Mouse (Mus musculus) stomach, embryonic 16.5 days (tissue): ENCODE measurements around the gene Gm49373. TPM values are rescaled to one million over a fixed set of nuclear protein-coding genes. Genes with fewer than 3 reads are reported as not detected.

Source experiments
- ATAC-seq: fragments of 200-750 bp; cut with Nextera tagmentation; 2 replicates; pipeline ENCODE4 v1.8.0; 2017; ENCODE audit warnings: moderate number of reproducible peaks, moderate TSS enrichment; ENCODE audit not compliant: insufficient read depth, low FRiP score
- H3K27ac ChIP-seq: fragments of 300-500 bp; sonication (generic); 2 replicates; pipeline ENCODE4 v1.5.1; 2014; ENCODE audit warnings: low read length
- H3K27me3 ChIP-seq: fragments of 300-500 bp; sonication (generic); 2 replicates; pipeline ENCODE4 v1.6.1; 2014; ENCODE audit warnings: low read length, control low read depth, mixed read lengths; ENCODE audit not compliant: control insufficient read depth, insufficient read depth
- H3K36me3 ChIP-seq: fragments of 300-500 bp; sonication (generic); 2 replicates; pipeline ENCODE4 v1.6.1; 2014; ENCODE audit warnings: low read length; ENCODE audit not compliant: control insufficient read depth, insufficient read depth
- H3K4me1 ChIP-seq: fragments of 300-500 bp; sonication (generic); 2 replicates; pipeline ENCODE4 v1.6.1; 2014; ENCODE audit warnings: low read length, control low read depth, mixed read lengths; ENCODE audit not compliant: control insufficient read depth, insufficient read depth
- H3K4me2 ChIP-seq: fragments of 300-500 bp; sonication (generic); 2 replicates; pipeline ENCODE4 v1.6.1; 2014; ENCODE audit warnings: low read depth, low read length, mixed read lengths
- H3K4me3 ChIP-seq: fragments of 300-500 bp; sonication (generic); replicated peaks from 2 replicates; pipeline ENCODE4 v1.5.1; 2014; ENCODE audit warnings: mild to moderate bottlenecking, low read length
- H3K9ac ChIP-seq: fragments of 300-500 bp; sonication (generic); 2 replicates; pipeline ENCODE4 v1.6.1; 2014; ENCODE audit warnings: low read length
- H3K9me3 ChIP-seq: fragments of 300-500 bp; sonication (generic); replicated peaks from 2 replicates; pipeline ENCODE4 v1.6.1; 2016; ENCODE audit warnings: low read length, control low read depth; ENCODE audit not compliant: control insufficient read depth
- WGBS: fragments of 180-500 bp; shearing (Covaris S2); extraction: QIAGEN DNeasy Blood & Tissue Kit; methylation state at CpG from one replicate; pipeline ENCODE4 v1.1.7; 2014; 5-methylcytosine and 5-hydroxymethylcytosine counted together
- polyA plus RNA-seq: library from polyadenylated mRNA; unstranded; fragments of >200 nt; fragmentation: Nextera tagmentation; extraction: Ambion mirVana; gene quantifications from 2 replicates; pipeline ENCODE4 v1.2.1, GENCODE M21; 2015

Gene Gm49373
- polyA plus RNA-seq, result 0.26 and 0.49 TPM in 2 replicates

GRCm38 (mm10) chr9:21073044-21073840 lies at the start of gene Gm49373, which contains the start of gene Fdx1l:
TSS of gene Gm49373 (minus strand) at chr9:21073096.
TSS of gene Fdx1l (minus strand) at chr9:21073614.
- WGBS, result 2% methylated on average over 58 of the region's 58 CpGs
- peak; percentile 92 for ATAC-seq
- no peaks in the 10 kb centered on the region for H3K9me3 ChIP-seq

GRCm38 (mm10) chr9:21121483-21121882 lies 48.6 kb upstream of the Gm49373 start:
- Histone ChIP-seq H3K4me2 (no peak overlapping the region), H3K27ac (no peak overlapping the region), H3K9me3 (no peaks in the 10 kb centered on the region), H3K36me3 (peaks cover 10% of the 10 kb centered on the region; the same call in 1 of the 2 replicates), H3K4me3 (no peak overlapping the region), H3K27me3 (no peaks in the 10 kb centered on the region), H3K4me1 (no peaks in the 10 kb centered on the region), H3K9ac (no peak overlapping the region)
- WGBS, result 88% methylated on average over 16 of the region's 16 CpGs
- no peak for ATAC-seq

More at GRCm38 (mm10) chr9:21073044-21073840, at the start of gene Gm49373, which contains the start of gene Fdx1l:
- peaks cover 6% of the 10 kb centered on the region for H3K4me1 ChIP-seq
- H3K4me2 ChIP-seq, result peak within 1 kb of the TSS; percentile 78
- H3K4me3 ChIP-seq, result peak within 1 kb of the TSS; percentile 69
- peak within 1 kb of the TSS; percentile 63; the same call in 1 of the 2 replicates for H3K27ac ChIP-seq
- peaks cover 22% of the 10 kb centered on the region; the same call in 1 of the 2 replicates for H3K36me3 ChIP-seq
- H3K9ac ChIP-seq, result peak within 1 kb of the TSS; percentile 88
- no peaks in the 10 kb centered on the region for H3K27me3 ChIP-seq

- Histone ChIP-seq H3K27me3 (no peaks in the 10 kb centered on the region), H3K4me3 (no peak overlapping the region), H3K9me3 (no peaks in the 10 kb centered on the region), H3K4me1 (no peaks in the 10 kb centered on the region), H3K36me3 (no peaks in the 10 kb centered on the region), H3K4me2 (no peak overlapping the region), H3K9ac (no peak overlapping the region), H3K27ac (no peak overlapping the region)
- WGBS, result 71% methylated on average over 6 of the region's 6 CpGs
- ATAC-seq, result no peak
Measured at GRCm38 (mm10) chr9:21117073-21117472, 44.2 kb upstream of the Gm49373 start.

DNA sequence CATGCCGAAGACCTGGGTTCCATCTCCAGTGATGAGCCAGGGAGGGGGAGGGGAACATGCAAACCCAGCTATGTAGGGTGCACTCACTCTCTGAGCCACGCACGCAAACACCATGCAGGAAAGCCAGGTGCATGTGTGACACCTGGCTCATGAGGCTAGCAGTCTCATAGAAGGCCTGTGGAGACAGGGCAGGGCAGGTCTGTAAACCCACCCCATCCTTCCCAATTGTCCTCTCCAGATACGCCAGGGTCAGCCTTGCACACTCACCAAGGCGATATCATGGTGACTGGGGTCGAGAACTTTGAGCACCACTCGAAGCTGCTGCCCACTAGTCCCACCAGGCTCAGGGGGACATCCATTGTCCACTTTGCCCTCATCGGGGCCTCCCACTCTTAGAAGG lies 42.2 kb upstream of the Gm49373 start:
- no peaks in the 10 kb centered on the region for H3K27me3 ChIP-seq
- 83% methylated on average over 8 of the region's 8 CpGs for WGBS

GRCm38 (mm10) chr9:21114190-21114589 lies 41.3 kb upstream of the Gm49373 start:
- Histone ChIP-seq H3K27ac (no peak overlapping the region), H3K4me1 (no peaks in the 10 kb centered on the region), H3K9me3 (no peaks in the 10 kb centered on the region), H3K9ac (no peak overlapping the region), H3K27me3 (no peaks in the 10 kb centered on the region), H3K36me3 (no peaks in the 10 kb centered on the region), H3K4me3 (no peak overlapping the region), H3K4me2 (no peak overlapping the region)
- no peak for ATAC-seq
- WGBS, result 83% methylated on average over 7 of the region's 7 CpGs

More for the DNA sequence above, 42.2 kb upstream of the Gm49373 start:
- H3K4me2 ChIP-seq, result no peak overlapping the region
- no peak overlapping the region for H3K4me3 ChIP-seq
- H3K9me3 ChIP-seq, result no peaks in the 10 kb centered on the region
- ATAC-seq, result no peak
- no peaks in the 10 kb centered on the region for H3K36me3 ChIP-seq
- H3K4me1 ChIP-seq, result no peaks in the 10 kb centered on the region
- no peak overlapping the region for H3K27ac ChIP-seq
- H3K9ac ChIP-seq, result no peak overlapping the region

GRCm38 (mm10) chr9:21113751-21114150 lies 40.9 kb upstream of the Gm49373 start:
- ATAC-seq, result no peak
- WGBS, result 80% methylated on average over 6 of the region's 6 CpGs
- Histone ChIP-seq H3K4me3 (no peak overlapping the region), H3K9ac (no peak overlapping the region), H3K27ac (no peak overlapping the region), H3K36me3 (no peaks in the 10 kb centered on the region), H3K4me2 (no peak overlapping the region), H3K4me1 (no peaks in the 10 kb centered on the region), H3K9me3 (no peaks in the 10 kb centered on the region), H3K27me3 (no peaks in the 10 kb centered on the region)

- H3K9ac ChIP-seq, result no peak overlapping the region
Measured at GRCm38 (mm10) chr9:21107607-21108237, 34.8 kb upstream of the Gm49373 start.

DNA sequence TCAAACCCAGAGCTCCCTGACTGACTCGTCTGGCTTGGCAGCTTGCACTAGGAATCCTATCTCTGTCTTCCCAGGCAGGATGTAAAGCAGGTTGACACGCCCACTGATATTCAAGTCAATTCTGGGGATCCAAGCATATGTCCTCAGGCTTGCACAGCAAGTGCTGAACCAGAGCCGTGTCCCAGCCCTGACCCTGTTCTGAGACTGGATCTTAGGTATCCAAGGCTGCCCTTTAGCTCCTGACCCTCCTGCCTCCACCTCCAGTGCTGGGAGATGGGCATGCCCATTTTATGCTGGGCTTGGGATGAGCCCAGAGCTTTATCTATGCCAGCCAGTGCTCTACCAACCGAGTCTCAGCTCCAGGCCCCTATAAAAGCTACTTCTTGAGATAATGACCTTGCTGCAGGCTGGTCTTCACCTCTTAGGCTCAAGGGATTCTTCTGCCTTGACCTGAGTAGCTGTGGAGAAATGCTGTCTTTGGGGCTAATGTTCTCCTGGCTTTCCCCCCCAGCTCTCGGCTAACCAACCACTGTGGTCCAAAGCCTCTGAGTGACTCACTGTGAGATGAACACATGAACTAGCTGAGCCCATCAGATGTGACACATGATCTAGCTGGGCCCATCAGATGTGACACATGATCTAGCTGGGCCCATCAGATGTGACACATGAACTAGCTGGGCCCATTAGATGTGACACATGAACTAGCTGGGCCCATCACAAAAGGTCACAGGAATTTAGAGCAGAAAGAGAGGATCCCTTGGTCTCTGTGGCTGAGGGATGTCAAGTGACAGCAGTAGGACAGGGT lies 33.1 kb upstream of the Gm49373 start:
- Histone ChIP-seq H3K9ac (no peak overlapping the region), H3K27me3 (no peaks in the 10 kb centered on the region), H3K36me3 (no peaks in the 10 kb centered on the region), H3K4me2 (no peak overlapping the region), H3K4me3 (no peak overlapping the region), H3K4me1 (peaks cover 2% of the 10 kb centered on the region; the same call in 1 of the 2 replicates), H3K27ac (no peak overlapping the region), H3K9me3 (no peaks in the 10 kb centered on the region)
- 78% methylated on average over 5 of the region's 5 CpGs for WGBS
- ATAC-seq, result no peak

More at GRCm38 (mm10) chr9:21107607-21108237, 34.8 kb upstream of the Gm49373 start:
- 45% methylated on average over 23 of the region's 23 CpGs for WGBS
- no peaks in the 10 kb centered on the region for H3K9me3 ChIP-seq
- H3K27me3 ChIP-seq, result no peaks in the 10 kb centered on the region
- no peak overlapping the region for H3K27ac ChIP-seq
- H3K36me3 ChIP-seq, result no peaks in the 10 kb centered on the region
- no peak overlapping the region for H3K4me3 ChIP-seq
- H3K4me1 ChIP-seq, result peaks cover 2% of the 10 kb centered on the region; the same call in 1 of the 2 replicates
- no peak overlapping the region for H3K4me2 ChIP-seq
- 0 out of 2 replicates have a peak, but pooled peaks have one; percentile 45 for ATAC-seq
